Mouse (Mus musculus): ENCODE measurements around the gene Smim24. TPM values are rescaled to one million over a fixed set of nuclear protein-coding genes. Genes with fewer than 3 reads are reported as not detected.

Smim24 gene
- total RNA-seq, 2 experiments from 2014 or later: 1.3 to 1.4 TPM

DNA sequence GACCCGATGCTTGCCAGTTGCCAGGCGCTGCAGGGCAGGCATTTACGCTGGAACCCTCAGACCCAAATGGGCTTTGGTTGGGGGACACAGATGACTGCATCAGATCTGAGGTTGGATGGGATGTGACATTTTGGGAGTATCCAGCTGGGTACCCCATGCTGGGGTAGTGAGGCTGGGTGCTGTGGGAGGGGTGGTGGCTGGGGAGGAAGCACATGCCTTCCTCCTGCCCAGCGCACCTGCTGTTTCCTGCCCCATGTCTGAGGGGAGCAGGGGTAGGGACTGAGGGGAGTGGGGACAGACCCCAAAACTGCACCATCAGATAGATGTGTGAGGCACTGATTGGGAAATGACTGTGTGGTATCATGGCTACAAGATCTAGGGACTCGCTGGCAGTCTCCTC is 3.9 kb downstream of the Smim24 start:
- no peak for TF ChIP-seq CTCF (IDR thresholded peaks at IDR 0.05)
- Histone ChIP-seq H3K27ac (no peak overlapping the region), H3K4me3 (no peak overlapping the region)
- no peak for DNase-seq (ENCODE audit: extremely low spot score in 1 of 2, low spot score in 2 of 2)
- intact Hi-C loops (cut with DNase I): no loop called here

DNA sequence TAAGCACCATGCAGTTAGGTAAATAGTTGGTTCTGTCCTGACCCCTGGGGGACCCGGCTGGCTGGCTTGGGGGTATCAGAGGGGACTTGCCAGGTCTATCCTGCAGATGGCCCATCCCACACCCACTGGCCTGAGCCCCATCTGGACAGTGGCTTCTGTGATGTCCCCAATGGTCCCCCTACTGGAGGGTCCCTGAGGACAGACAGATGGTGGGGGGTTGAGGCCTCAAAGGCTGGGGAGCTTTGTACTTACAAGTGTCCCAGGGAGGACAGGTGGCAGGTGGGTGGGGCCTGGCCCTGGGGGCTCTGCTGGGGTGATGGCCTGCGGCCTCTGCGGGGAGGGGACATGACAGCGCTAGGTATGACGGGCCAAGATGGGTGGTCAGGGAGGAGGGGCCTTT is 6.4 kb downstream of the Smim24 start:
- TF ChIP-seq CTCF (IDR thresholded peaks at IDR 0.05): no peak
- intact Hi-C loops (cut with DNase I): no loop called here
- H3K27ac ChIP-seq: no peak overlapping the region
- DNase-seq (ENCODE audit: extremely low spot score in 1 of 2, low spot score in 2 of 2): no peak
- H3K4me3 ChIP-seq: no peak overlapping the region

DNA sequence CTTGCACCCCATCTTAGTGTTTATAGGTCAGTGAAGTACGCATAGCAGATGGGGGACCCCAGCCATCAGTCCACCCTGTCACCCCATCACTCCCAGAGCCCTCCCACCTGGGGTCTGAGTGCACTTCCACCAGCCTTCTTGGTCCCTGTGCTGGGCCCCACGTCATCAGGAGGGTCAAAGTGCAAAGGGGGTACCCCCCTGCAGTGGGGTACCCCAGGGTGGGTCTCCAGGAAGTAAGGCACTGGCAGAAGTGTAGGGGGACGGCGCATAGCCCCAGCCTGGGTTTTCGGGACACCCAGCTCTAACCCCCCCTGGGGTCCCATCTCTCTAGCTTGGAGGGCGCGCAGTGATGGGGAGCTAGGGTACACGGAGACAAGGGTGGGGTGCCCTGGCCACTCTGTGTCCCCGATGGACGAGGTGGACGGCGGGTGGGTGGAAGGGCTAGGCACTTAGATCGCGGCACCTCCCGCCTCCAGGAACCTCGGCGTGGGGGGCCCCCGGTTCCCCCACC is 7.0 kb downstream of the Smim24 start:
- H3K4me3 ChIP-seq: no peak overlapping the region; the same call in 1 of the 2 replicates
- no peak for TF ChIP-seq CTCF (IDR thresholded peaks at IDR 0.05)
- no peak for DNase-seq (ENCODE audit: extremely low spot score in 1 of 2, low spot score in 2 of 2)
- no peak overlapping the region for H3K27ac ChIP-seq
- intact Hi-C loops (cut with DNase I): no loop called here

DNA sequence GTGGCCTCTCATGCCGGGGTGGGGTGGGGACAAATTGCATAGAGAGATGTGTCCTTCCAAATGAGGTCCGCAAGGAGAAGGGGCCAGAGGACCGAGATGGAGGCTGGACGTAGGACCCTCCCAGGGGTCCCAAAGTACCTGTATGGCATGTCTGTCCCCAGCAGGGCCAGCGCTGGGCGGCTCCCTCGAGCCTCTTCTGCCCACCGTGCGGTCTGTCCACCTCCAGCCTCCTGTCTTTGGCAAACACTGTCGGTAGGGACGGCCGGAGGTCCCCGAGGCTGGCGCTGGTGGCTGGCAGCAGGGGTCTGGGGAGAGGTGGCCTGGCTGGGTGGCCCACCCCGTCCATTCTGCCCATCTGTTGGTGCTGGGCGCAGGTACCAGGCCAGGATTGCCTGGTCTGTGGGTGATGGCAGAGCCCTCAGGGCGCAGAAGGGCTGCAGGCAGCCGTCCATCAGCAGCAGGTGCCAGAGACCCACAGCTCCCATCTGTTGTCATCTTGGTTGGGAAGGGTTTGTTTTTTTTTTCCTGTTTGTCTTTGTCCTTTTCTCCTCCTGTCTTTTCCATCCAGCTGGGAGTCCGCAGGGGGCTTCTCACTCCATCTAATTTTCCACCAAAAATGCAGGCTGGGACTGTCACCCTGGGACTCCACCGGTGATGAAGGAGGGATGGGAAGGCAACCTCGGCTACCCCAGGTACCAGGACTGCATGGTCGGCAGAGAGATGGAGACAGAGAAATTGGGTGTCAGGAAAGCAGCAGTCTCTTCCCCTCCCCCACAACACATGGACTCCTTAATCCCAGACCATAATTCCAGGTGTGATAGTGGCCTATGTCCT is 7.7 kb downstream of the Smim24 start:
- Histone ChIP-seq H3K4me3 (peak overlapping the region; percentile 31), H3K27ac (peak overlapping the region; percentile 85)
- no peak for DNase-seq (ENCODE audit: extremely low spot score in 1 of 2, low spot score in 2 of 2)
- intact Hi-C loops (cut with DNase I): no loop called here
- TF ChIP-seq CTCF (IDR thresholded peaks at IDR 0.05): no peak

DNA sequence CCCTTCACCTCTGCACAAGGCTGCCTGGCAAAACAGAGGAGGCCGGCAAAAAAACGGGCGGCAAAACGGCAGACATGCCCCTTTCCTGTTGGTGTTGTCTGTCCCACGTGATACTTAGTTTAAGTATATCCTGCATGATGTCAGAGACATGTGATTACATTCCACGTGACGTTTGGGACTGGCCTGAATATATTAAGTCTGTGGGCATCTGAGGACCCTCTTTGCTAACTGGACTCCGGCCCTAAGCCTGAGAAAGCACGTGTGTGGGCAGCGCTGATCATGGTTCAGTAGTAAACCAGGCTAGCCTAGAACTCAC is 8.3 kb downstream of the Smim24 start:
- Histone ChIP-seq H3K27ac (peak overlapping the region; percentile 85), H3K4me3 (no peak overlapping the region)
- TF ChIP-seq CTCF (IDR thresholded peaks at IDR 0.05): no peak
- no peak for DNase-seq (ENCODE audit: extremely low spot score in 1 of 2, low spot score in 2 of 2)
- intact Hi-C loops (cut with DNase I): no loop called here

DNA sequence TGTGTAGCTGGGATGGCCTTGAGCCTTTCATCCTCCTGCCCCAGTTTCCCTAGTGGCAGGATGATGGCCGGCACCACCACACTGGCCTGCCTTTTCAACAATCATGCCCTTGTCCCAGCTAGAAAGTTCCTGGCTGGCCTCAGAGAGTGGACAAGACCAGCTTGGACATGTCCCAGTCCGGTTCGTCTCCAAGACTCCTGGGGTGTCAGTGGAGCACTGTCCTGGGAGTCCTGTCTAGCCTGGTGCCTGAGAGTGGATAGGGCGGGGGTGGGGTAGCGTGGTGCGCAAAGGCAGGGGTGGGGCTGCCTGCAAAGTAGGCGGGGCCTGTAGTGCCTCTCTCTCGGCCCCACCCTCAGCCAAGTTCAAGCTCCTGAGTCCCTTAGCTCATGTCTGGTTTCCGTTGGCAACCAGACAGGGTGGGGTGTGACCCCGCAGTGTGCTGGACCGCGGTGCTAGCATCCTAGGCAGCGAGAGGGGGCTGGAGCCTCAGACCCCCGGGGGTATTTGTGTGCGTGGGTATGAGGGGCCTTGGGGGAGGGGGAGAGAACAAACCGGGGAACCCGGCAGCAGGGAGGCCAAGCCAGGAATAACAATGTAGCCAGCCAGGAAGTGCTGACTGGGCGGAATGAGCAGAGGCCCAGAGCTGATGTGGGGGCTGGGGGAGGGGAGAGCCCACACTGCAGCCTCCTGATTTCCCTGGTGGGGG is 8.8 kb downstream of the Smim24 start:
- peak; percentile 7; the same call in 1 of the 2 replicates for TF ChIP-seq CTCF (IDR thresholded peaks at IDR 0.05)
- DNase-seq (ENCODE audit: extremely low spot score in 1 of 2, low spot score in 2 of 2): peak in 1 of 2 experiments; percentile 52
- intact Hi-C loops (cut with DNase I): no loop called here
- no peak overlapping the region for H3K4me3 ChIP-seq
- peak overlapping the region; percentile 85 for H3K27ac ChIP-seq

DNA sequence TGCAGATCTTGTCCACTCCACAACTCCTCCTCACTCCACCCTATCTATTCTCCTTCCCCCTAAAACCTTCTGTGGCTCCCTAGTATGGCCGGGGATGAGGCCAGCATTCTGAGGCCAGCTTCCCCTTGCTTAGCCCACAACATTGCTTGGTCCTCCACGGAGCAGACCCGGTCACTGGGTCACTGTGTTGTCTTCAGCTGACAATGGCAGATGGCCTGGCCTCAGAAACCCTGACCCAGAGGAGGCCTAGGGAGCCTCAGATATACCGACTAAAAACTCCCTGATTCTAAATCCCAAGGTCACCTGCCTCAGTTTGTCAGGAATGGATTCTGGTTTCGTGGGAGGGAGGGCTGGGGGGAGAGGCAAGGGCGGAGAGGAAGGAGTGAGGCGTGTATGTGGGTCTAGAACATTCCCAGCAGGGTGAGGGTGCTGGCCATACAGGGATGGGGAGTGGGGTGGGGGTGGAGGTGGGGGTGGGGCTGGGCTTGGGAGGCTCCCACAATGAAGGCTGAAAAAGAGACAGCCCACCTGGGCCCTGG is 9.4 kb downstream of the Smim24 start:
- no peak for TF ChIP-seq CTCF (IDR thresholded peaks at IDR 0.05)

DNA sequence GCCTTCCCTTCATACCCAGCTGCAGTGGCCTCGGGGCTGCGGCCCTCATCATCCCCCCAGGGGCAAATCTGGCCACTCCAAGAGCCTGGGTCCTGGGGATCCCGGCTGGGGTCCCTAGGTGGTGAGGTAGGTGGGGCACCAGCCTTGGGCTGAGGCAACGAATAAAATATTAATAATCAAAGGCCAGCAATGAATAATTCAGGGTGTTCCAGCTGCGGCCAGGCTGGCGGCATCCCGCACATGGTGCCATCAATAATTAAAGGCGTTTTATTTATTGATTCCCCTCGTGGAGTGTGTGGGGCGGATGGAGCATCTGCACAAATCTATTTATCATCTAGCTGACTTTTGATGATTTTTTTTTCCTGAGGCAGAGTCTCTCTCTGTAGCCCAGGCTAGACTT is 10.7 kb downstream of the Smim24 start:
- intact Hi-C loops (cut with DNase I): no loop called here
- Histone ChIP-seq H3K27ac (peak overlapping the region; percentile 85; the same call in 1 of the 2 replicates), H3K4me3 (no peak overlapping the region)
- TF ChIP-seq CTCF (IDR thresholded peaks at IDR 0.05): no peak
- no peak for DNase-seq (ENCODE audit: extremely low spot score in 1 of 2, low spot score in 2 of 2)

More for the DNA sequence above, 9.4 kb downstream of the Smim24 start:
- intact Hi-C loops (cut with DNase I): no loop called here
- peak overlapping the region; percentile 85 for H3K27ac ChIP-seq
- H3K4me3 ChIP-seq: no peak overlapping the region
- DNase-seq (ENCODE audit: extremely low spot score in 1 of 2, low spot score in 2 of 2): no peak

DNA sequence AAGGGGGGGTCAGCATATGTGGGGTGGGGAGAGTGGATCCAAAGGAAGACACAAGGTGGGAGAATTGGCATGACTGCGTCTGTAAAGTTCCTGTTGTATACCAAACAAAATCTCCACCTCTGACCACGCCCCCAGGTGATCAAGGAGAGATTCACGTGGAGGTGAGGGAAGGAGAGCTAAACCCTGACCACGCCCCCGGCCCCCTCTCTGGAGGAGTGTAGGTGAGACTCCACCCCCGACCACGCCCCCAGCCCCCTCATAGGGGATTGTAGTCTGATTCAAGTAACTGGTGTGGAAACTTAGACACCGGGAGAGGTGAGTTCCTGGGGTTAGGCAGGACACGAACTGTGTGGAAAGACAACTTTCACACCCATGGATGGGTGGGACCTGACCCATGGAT is 11.2 kb downstream of the Smim24 start:
- no peak overlapping the region for H3K27ac ChIP-seq
- no peak for TF ChIP-seq CTCF (IDR thresholded peaks at IDR 0.05)

DNA sequence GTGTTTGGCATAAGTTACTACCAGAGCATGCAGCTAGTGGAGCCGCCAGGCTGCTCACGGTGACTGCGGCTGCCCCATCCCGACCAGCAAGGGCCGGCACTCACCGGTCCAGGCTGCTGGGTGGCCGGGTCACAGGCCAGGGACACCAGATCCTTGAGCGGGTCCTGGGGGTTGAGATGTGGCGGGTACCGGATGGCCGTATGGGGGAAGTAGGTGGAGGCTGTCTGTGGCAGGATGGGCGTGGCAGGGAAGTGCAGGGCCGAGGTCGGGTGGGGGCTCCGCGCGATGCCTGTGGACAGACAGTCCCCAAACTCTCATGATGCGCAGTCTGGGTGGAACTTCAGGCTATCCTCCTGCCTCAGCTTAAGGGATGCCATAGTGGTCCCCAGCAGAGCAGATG is 11.9 kb downstream of the Smim24 start:
- intact Hi-C loops (cut with DNase I): no loop called here
- H3K4me3 ChIP-seq: no peak overlapping the region
- no peak for DNase-seq (ENCODE audit: extremely low spot score in 1 of 2, low spot score in 2 of 2)
- no peak overlapping the region; the same call in 1 of the 2 replicates for H3K27ac ChIP-seq
- TF ChIP-seq CTCF (IDR thresholded peaks at IDR 0.05): no peak

More for the DNA sequence above, 11.2 kb downstream of the Smim24 start:
- no peak for DNase-seq (ENCODE audit: extremely low spot score in 1 of 2, low spot score in 2 of 2)
- no peak overlapping the region for H3K4me3 ChIP-seq
- intact Hi-C loops (cut with DNase I): no loop called here

DNA sequence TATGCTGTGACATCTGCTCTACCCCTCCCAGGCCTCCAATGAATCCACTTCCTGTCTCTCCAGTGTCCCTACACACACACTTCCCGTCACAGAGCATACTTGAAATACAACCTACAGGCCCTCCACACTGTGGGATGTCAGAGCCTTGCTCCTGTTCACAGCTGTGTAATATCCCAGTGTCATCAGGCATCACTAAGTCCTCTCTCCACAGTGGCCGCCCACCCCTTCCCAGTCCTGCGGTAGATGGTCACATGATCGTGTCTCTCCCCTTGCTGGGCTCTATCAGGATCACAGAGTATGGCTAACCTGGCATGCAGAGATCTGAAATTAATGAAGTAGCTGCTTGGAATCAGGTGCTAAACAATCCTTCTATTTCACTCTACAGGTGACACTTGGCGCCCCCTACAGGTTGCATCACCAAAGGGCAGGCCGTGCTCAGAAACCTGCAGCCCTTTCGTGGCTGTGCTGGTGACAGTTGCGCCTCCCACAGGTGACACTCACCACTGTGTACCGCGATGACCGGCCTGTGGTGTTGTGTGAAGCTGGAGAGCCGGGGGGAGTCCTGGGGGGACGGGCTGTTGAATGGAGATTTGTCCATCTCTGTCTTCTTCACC is 12.8 kb downstream of the Smim24 start:
- TF ChIP-seq CTCF (IDR thresholded peaks at IDR 0.05): peak; percentile 81
- peak; percentile 59 to 64 for DNase-seq (ENCODE audit: extremely low spot score in 1 of 2, low spot score in 2 of 2)
- H3K27ac ChIP-seq: no peak overlapping the region
- no peak overlapping the region for H3K4me3 ChIP-seq
- intact Hi-C loops (cut with DNase I): no loop called here

Data from left cerebral cortex, adult 2 months (tissue).